Mouse (Mus musculus) myocyte (in vitro differentiated cells): ENCODE measurements at regions not wholly inside any gene's neighbourhood (a gene's known extent, or its start where the extent isn't known, plus 50 kb on each side); places are given as distances from the start of the nearest gene placed in this dataset.

Experiments used
- H3K27me3 ChIP-seq: one replicate; pipeline ENCODE4 v1.6.1; 2011; ENCODE audit not compliant: control insufficient read depth, insufficient read depth, insufficient read length
- H3K36me3 ChIP-seq: one replicate; pipeline ENCODE4 v1.6.1; 2011; ENCODE audit not compliant: control insufficient read depth, insufficient read depth
- H3K4me2 ChIP-seq: one replicate; pipeline ENCODE4 v1.6.1; 2011; ENCODE audit warnings: low read depth, control low read depth
- H3K4me3 ChIP-seq: one replicate; pipeline ENCODE4 v1.5.1; 2011; ENCODE audit warnings: mild to moderate bottlenecking, control low read depth, moderate library complexity
- H3K79me2 ChIP-seq: one replicate; pipeline ENCODE4 v1.6.1; 2011; ENCODE audit not compliant: control insufficient read depth, insufficient read depth
- H3ac ChIP-seq: one replicate; pipeline ENCODE4 v1.6.1; 2011; ENCODE audit not compliant: control insufficient read depth, insufficient read length
- CEBPB ChIP-seq: IDR thresholded peaks from 2 replicates; pipeline ENCODE4 v1.6.1; 2011; ENCODE audit warnings: mild to moderate bottlenecking, moderate library complexity; ENCODE audit not compliant: poor library complexity, insufficient read depth, severe bottlenecking
- E2F4 ChIP-seq: IDR thresholded peaks from one replicate; pipeline ENCODE4 v1.6.1; 2011; ENCODE audit warnings: mild to moderate bottlenecking, control low read depth, moderate library complexity; ENCODE audit not compliant: insufficient read depth
- MAX ChIP-seq: IDR thresholded peaks from one replicate; pipeline ENCODE4 v1.6.1; 2011; ENCODE audit warnings: low read depth, mild to moderate bottlenecking, control low read depth
- MYOD1 ChIP-seq, 3 experiments: IDR thresholded peaks; one replicate each; pipeline ENCODE4 v1.6.1; 2011; ENCODE audit warnings: control low read depth in 2 of 3, low read depth in 2 of 3, mild to moderate bottlenecking in 2 of 3, moderate library complexity in 1 of 3; ENCODE audit not compliant: insufficient read length in 2 of 3, control insufficient read depth in 1 of 3
- MYOG ChIP-seq, 3 experiments: IDR thresholded peaks; one replicate each; pipeline ENCODE4 v1.6.1; 2011; ENCODE audit warnings: control low read depth in 2 of 3, low read depth in 2 of 3, mild to moderate bottlenecking in 2 of 3; ENCODE audit not compliant: insufficient read length in 2 of 3, control insufficient read depth in 1 of 3, insufficient read depth in 1 of 3
- POLR2A ChIP-seq: IDR thresholded peaks from one replicate; pipeline ENCODE4 v1.6.1; 2011; ENCODE audit warnings: low read depth, mild to moderate bottlenecking, control low read depth, moderate library complexity; ENCODE audit not compliant: insufficient read length
- POLR2AphosphoS2 ChIP-seq: IDR thresholded peaks from one replicate; pipeline ENCODE4 v1.6.1; 2011; ENCODE audit warnings: low read depth, control low read depth; ENCODE audit not compliant: insufficient read length
- REST ChIP-seq: IDR thresholded peaks from one replicate; pipeline ENCODE4 v1.6.1; 2011; ENCODE audit warnings: mild to moderate bottlenecking, control low read depth, moderate library complexity; ENCODE audit not compliant: insufficient read depth, insufficient read length
- SRF ChIP-seq: IDR thresholded peaks from one replicate; pipeline ENCODE4 v1.6.1; 2011; ENCODE audit warnings: low read depth; ENCODE audit not compliant: control insufficient read depth, insufficient read length
- TCF12 ChIP-seq: IDR thresholded peaks from one replicate; pipeline ENCODE4 v1.6.1; 2011; ENCODE audit warnings: mild to moderate bottlenecking, control low read depth; ENCODE audit not compliant: poor library complexity, insufficient read depth, severe bottlenecking
- TCF3 ChIP-seq: IDR thresholded peaks from one replicate; pipeline ENCODE4 v1.6.1; 2011; ENCODE audit warnings: low read depth, control low read depth; ENCODE audit not compliant: insufficient read length
- USF1 ChIP-seq: IDR thresholded peaks from one replicate; pipeline ENCODE4 v1.6.1; 2011; ENCODE audit warnings: low read depth, mild to moderate bottlenecking, control low read depth, moderate library complexity

DNA sequence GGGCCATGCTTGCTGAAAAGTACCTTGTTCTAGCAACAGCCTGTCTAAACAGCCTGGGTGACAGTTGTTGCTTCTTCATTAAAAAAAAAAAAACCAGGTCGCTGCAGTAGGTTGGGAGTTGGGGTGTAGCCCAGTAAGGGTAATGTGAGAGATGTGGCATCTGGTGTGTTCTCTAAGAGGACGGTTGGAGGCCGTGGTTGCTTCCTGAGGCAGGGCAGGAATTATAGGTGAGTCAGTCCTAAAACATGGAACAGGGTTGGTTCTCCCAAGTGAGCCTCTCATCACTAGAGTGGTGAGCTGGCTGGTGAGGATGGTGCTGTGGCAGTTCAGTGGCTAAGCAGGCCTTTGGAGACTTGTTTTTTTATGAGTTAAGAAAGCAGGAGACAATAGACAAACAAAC is 283.3 kb upstream of the Prickle1 start:
- no peak for TF ChIP-seq CEBPB
- no peak for TF ChIP-seq TCF3
- no peak for TF ChIP-seq POLR2AphosphoS2
- TF ChIP-seq SRF, result no peak
- no peak for TF ChIP-seq REST
- no peak for TF ChIP-seq MYOD1 (IDR thresholded peaks at IDR 0.05; ENCODE audit: control insufficient read depth in 1 of 3, insufficient read length in 2 of 3, low read depth in 2 of 3)
- no peak for TF ChIP-seq USF1
- no peak for TF ChIP-seq MAX
- Histone ChIP-seq H3K4me3 (no peak overlapping the region), H3K79me2 (no peaks in the 10 kb centered on the region), H3K27me3 (no peaks in the 10 kb centered on the region), H3ac (no peak overlapping the region), H3K36me3 (no peaks in the 10 kb centered on the region), H3K4me2 (no peak overlapping the region)

DNA sequence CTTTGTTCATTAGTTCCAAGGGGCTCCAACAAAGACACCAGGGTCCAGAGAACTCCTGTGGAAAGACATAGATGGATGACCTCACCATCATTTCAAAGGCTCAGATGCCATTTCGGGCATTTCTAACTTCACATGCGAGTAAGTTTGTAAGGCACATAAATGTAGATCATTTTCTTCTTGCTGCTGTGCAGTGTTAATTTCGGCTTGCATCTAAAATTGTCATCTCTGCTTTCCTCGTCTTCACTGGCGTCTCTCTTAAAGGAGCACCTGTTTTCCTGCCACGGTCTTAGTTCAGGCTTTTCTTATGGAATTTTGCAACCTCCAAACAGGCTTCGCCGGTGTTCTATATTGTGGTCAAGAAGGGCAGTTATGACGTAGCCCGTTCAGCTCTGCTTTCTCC is 280.6 kb upstream of the Prickle1 start:
- Histone ChIP-seq H3K27me3 (no peaks in the 10 kb centered on the region), H3K4me2 (no peak overlapping the region), H3K36me3 (no peaks in the 10 kb centered on the region), H3K79me2 (no peaks in the 10 kb centered on the region), H3K4me3 (no peak overlapping the region), H3ac (no peak overlapping the region)
- TF ChIP-seq E2F4 (no peak), MAX (no peak), TCF3 (no peak), POLR2AphosphoS2 (no peak), POLR2A (no peak), SRF (no peak), MYOD1 (IDR thresholded peaks at IDR 0.05; ENCODE audit: control insufficient read depth in 1 of 3, insufficient read length in 2 of 3, low read depth in 2 of 3) (no peak), CEBPB (no peak), TCF12 (no peak), MYOG (IDR thresholded peaks at IDR 0.05; ENCODE audit: control insufficient read depth in 1 of 3, insufficient read depth in 1 of 3, insufficient read length in 2 of 3, low read depth in 2 of 3) (no peak), USF1 (no peak), REST (no peak)

DNA sequence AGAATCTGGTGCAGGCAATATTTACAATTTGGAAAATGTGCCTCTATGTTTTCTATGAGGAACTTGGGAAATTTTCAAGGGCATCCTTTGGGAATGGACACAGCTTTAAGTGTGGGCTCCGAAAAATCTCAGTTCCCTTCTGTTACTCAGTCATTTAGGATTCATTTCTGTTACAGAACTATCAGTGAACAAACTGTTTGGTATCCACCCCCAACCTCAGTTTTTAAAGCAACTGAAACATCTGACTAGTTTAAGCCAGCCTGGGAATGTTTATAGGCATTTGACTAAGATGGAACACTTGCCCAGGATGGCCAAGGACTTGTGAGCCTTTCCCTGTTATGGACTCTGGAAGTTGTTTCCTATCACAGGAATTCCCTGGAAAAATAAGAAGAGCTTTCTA is 280.0 kb upstream of the Prickle1 start:
- Histone ChIP-seq H3K79me2 (no peaks in the 10 kb centered on the region), H3K27me3 (no peaks in the 10 kb centered on the region), H3K4me2 (no peak overlapping the region), H3K4me3 (no peak overlapping the region), H3ac (no peak overlapping the region), H3K36me3 (no peaks in the 10 kb centered on the region)
- TF ChIP-seq TCF12 (no peak), SRF (no peak), POLR2AphosphoS2 (no peak), MYOD1 (IDR thresholded peaks at IDR 0.05; ENCODE audit: control insufficient read depth in 1 of 3, insufficient read length in 2 of 3, low read depth in 2 of 3) (no peak), MAX (no peak), TCF3 (no peak), REST (no peak), MYOG (IDR thresholded peaks at IDR 0.05; ENCODE audit: control insufficient read depth in 1 of 3, insufficient read depth in 1 of 3, insufficient read length in 2 of 3, low read depth in 2 of 3) (no peak), POLR2A (no peak), E2F4 (no peak)

DNA sequence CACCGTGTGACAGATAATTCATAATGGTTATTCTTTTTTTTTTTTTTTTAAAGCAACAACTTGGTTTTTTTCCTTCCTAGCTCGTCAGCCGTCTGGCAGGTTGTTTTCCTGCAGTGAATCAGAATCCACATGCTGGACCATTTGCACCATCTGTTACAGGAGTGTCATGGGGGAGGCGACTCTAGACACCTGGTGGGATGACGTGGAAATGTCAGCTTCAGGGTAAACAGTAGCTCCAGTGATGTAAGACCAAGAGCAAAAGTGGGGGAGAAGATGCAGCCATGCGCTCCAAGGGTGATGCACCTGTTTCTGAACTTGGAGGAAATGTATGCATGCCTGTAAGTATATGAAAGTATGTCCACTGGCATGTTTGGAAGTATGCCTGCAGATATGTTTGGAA is 278.5 kb upstream of the Prickle1 start:
- TF ChIP-seq CEBPB, result no peak
- H3K27me3 ChIP-seq, result no peaks in the 10 kb centered on the region
- no peaks in the 10 kb centered on the region for H3K79me2 ChIP-seq
- H3K36me3 ChIP-seq, result no peaks in the 10 kb centered on the region
- no peak overlapping the region for H3K4me3 ChIP-seq
- H3ac ChIP-seq, result no peak overlapping the region
- H3K4me2 ChIP-seq, result no peak overlapping the region

DNA sequence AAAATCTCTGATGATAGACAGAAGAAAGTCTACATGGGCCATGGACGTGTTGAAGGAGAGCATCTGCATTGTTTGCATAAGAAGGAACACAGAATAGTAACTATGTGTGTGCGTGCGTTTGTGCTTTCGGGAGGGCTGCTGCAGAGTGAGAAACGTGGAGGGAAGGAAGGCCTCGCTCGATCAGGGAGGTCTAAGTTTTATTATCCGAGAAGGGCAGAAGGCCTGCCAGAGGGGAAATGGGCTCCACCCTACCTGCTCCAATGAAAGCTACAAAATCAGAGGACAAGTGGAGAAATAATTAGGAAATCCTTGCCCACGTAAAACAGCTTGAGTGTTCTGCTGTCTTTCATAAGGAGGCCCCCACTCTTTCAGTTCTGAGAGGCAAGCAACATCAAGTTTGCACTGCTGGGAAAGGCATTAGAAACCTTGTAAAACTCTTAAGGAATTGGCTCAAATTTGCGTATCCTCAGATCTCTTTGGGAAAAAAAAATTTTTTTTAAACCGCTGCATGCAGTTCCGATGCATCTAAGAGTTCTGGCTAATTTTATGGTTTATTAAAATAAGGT is 261.7 kb upstream of the Prickle1 start:
- Histone ChIP-seq H3K4me2 (no peak overlapping the region), H3K79me2 (no peaks in the 10 kb centered on the region), H3K27me3 (no peaks in the 10 kb centered on the region), H3K36me3 (no peaks in the 10 kb centered on the region), H3ac (no peak overlapping the region), H3K4me3 (no peak overlapping the region)
- TF ChIP-seq CEBPB (no peak), REST (no peak), POLR2AphosphoS2 (no peak), USF1 (no peak), POLR2A (no peak), TCF12 (no peak), MYOD1 (IDR thresholded peaks at IDR 0.05; ENCODE audit: control insufficient read depth in 1 of 3, insufficient read length in 2 of 3, low read depth in 2 of 3) (no peak), SRF (no peak), MYOG (IDR thresholded peaks at IDR 0.05; ENCODE audit: control insufficient read depth in 1 of 3, insufficient read depth in 1 of 3, insufficient read length in 2 of 3, low read depth in 2 of 3) (no peak), MAX (no peak)
